Mouse (Mus musculus): ENCODE measurements at regions not wholly inside any gene's neighbourhood (a gene's known extent, or its start where the extent isn't known, plus 50 kb on each side); places are given as distances from the start of the nearest gene placed in this dataset.

DNA sequence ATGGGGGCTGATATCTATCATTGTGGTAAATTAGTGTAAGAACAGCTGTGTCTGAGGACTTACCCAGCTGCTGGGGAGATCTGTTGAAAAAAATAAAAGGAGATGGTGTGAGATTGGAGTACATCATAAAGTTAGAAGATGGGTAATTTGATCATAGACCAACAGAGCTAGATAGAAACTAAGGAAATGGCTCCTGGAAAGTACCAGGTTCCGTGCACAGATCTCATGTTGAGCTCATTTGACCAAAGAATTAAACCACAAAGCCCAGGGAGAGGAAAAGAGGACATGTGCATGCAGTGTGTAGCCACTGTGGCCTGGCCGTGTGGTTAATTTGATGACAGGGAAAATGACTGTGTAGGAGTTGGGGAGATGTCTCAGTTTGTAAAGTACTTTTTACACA lies 335.3 kb upstream of the Slc24a5 start:
- H3K36me3 ChIP-seq (ENCODE audit: insufficient read depth, low read length), result no peaks in the 10 kb centered on the region
- WGBS, result 70% methylated on average over 2 of the region's 2 CpGs

DNA sequence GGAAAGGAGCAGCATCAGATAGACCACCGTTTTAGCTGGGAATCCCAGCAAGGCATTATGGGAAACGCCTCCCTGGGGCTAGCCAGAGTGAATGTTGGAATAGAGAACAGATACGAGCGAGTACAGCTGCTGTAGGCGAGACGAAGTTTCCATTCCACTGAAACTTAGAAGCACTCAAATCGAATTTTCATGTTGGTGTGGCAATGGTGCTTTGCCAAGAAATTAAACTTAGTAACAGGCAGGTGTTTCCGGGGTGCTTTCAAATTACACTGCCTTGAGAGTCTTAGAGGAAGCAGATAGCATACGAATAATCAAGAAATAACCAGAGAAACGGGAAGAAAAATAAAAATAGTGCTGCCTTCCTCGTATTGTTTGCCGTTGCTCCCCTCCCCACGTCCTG lies 327.1 kb upstream of the Slc24a5 start:
- Histone ChIP-seq H3K4me1 (replicated peaks; ENCODE audit: insufficient read depth, low read length) (no peaks in the 10 kb centered on the region), H3K36me3 (ENCODE audit: insufficient read depth, low read length) (no peaks in the 10 kb centered on the region), H3K27ac (no peak overlapping the region), H3K9ac (ENCODE audit: low read depth, low read length) (no peak overlapping the region), H3K4me3 (replicated peaks; ENCODE audit: low read depth, low read length) (no peak overlapping the region), H3K27me3 (ENCODE audit: insufficient read depth, low read length) (no peaks in the 10 kb centered on the region), H3K9me3 (replicated peaks; ENCODE audit: low read length) (no peaks in the 10 kb centered on the region), H3K4me2 (ENCODE audit: low read length) (no peak overlapping the region)
- DNase-seq (ENCODE audit: low spot score) (no peak), ATAC-seq (replicated peaks; ENCODE audit: low FRiP score, low read depth) (no peak)
- no peak for TF ChIP-seq CTCF (IDR thresholded peaks at IDR 0.05; ENCODE audit: low read depth)
- 53% methylated on average over 13 of the region's 13 CpGs for WGBS

More for the DNA sequence above, 335.3 kb upstream of the Slc24a5 start:
- H3K4me1 ChIP-seq (replicated peaks; ENCODE audit: insufficient read depth, low read length), result no peaks in the 10 kb centered on the region
- H3K27me3 ChIP-seq (ENCODE audit: insufficient read depth, low read length), result no peaks in the 10 kb centered on the region
- no peak overlapping the region for H3K27ac ChIP-seq
- DNase-seq (ENCODE audit: low spot score) (no peak), ATAC-seq (replicated peaks; ENCODE audit: low FRiP score, low read depth) (no peak)
- TF ChIP-seq CTCF (IDR thresholded peaks at IDR 0.05; ENCODE audit: low read depth), result no peak
- H3K4me3 ChIP-seq (replicated peaks; ENCODE audit: low read depth, low read length), result no peak overlapping the region
- no peak overlapping the region for H3K9ac ChIP-seq (ENCODE audit: low read depth, low read length)
- no peaks in the 10 kb centered on the region for H3K9me3 ChIP-seq (replicated peaks; ENCODE audit: low read length)
- H3K4me2 ChIP-seq (ENCODE audit: low read length), result no peak overlapping the region

DNA sequence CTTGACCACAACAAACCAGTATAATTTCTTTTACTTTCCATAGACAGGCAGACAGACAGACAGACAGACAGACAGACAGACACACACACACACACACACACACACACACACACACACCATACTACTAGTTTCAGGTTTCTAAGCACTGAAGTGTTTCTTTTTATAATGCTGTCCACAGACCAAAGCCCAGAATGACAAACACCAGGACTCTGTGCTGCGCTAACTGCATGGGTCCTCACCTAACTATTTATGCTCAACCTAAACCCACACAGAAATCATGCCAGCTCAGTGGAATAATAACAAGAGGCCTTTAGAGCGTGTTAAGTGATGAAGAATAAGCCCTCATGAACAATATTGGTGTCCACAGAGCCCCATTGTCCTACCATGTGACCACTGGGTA lies 325.0 kb upstream of the Slc24a5 start:
- no peaks in the 10 kb centered on the region for H3K9me3 ChIP-seq (replicated peaks; ENCODE audit: low read length)
- H3K4me1 ChIP-seq (replicated peaks; ENCODE audit: insufficient read depth, low read length), result no peaks in the 10 kb centered on the region
- H3K27ac ChIP-seq, result no peak overlapping the region
- no peak for TF ChIP-seq CTCF (IDR thresholded peaks at IDR 0.05; ENCODE audit: low read depth)
- no peak overlapping the region for H3K4me3 ChIP-seq (replicated peaks; ENCODE audit: low read depth, low read length)
- no peaks in the 10 kb centered on the region for H3K36me3 ChIP-seq (ENCODE audit: insufficient read depth, low read length)
- H3K27me3 ChIP-seq (ENCODE audit: insufficient read depth, low read length), result no peaks in the 10 kb centered on the region
- no peak overlapping the region for H3K9ac ChIP-seq (ENCODE audit: low read depth, low read length)
- DNase-seq (ENCODE audit: low spot score), result no peak
- 87% methylated on average over 2 of the region's 2 CpGs for WGBS
- H3K4me2 ChIP-seq (ENCODE audit: low read length), result no peak overlapping the region
- ATAC-seq (replicated peaks; ENCODE audit: low FRiP score, low read depth), result no peak

DNA sequence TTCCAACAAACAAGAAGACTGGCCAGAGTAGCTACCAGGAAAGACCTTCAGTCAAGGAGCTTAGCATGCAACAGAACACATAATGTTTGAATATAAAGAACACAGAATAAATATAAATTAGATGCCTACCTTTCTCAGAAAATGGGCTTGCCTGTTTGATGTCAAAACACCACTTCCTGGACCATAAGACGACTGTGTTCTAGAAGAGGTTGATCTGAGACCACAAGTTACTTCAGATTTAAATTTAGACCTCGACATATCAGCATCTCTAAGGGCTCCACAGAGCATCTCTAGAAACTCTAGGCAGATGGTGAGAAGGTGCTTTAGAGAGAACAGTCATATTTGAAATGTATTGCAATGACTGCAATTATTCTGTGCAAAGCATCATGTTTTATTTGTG lies 322.9 kb upstream of the Slc24a5 start:
- DNase-seq (ENCODE audit: low spot score), result no peak
- no peak overlapping the region for H3K4me2 ChIP-seq (ENCODE audit: low read length)
- no peaks in the 10 kb centered on the region for H3K36me3 ChIP-seq (ENCODE audit: insufficient read depth, low read length)
- no peaks in the 10 kb centered on the region for H3K9me3 ChIP-seq (replicated peaks; ENCODE audit: low read length)
- H3K4me1 ChIP-seq (replicated peaks; ENCODE audit: insufficient read depth, low read length), result no peaks in the 10 kb centered on the region
- TF ChIP-seq CTCF (IDR thresholded peaks at IDR 0.05; ENCODE audit: low read depth), result no peak
- no peak overlapping the region for H3K4me3 ChIP-seq (replicated peaks; ENCODE audit: low read depth, low read length)
- no peak overlapping the region for H3K27ac ChIP-seq
- WGBS, result 81% methylated on average over 2 of the region's 2 CpGs
- no peaks in the 10 kb centered on the region for H3K27me3 ChIP-seq (ENCODE audit: insufficient read depth, low read length)
- no peak for ATAC-seq (replicated peaks; ENCODE audit: low FRiP score, low read depth)
- no peak overlapping the region for H3K9ac ChIP-seq (ENCODE audit: low read depth, low read length)

DNA sequence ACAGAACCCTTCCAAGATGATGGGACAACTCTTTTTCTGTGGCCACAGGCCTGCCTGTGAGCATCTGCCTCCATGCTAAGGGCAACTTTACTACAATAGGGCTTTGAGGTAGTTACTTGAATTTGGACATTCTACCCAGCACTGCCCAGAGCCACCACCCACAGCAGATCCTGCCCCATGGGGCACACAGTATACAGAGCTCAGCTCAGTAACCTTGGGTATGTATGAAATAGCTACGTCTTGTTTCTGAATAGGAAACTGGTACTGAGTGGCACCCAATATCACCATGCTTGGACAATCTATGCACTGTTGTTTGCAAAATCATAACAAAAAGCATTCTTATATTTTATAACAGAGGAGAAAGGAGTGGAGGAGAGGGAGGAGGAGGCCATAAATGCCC lies 320.8 kb upstream of the Slc24a5 start:
- no peak overlapping the region for H3K4me2 ChIP-seq (ENCODE audit: low read length)
- no peaks in the 10 kb centered on the region for H3K4me1 ChIP-seq (replicated peaks; ENCODE audit: insufficient read depth, low read length)
- H3K9ac ChIP-seq (ENCODE audit: low read depth, low read length), result no peak overlapping the region
- no peak overlapping the region for H3K27ac ChIP-seq
- H3K9me3 ChIP-seq (replicated peaks; ENCODE audit: low read length), result no peaks in the 10 kb centered on the region
- no peak overlapping the region for H3K4me3 ChIP-seq (replicated peaks; ENCODE audit: low read depth, low read length)
- no peak for ATAC-seq (replicated peaks; ENCODE audit: low FRiP score, low read depth)
- WGBS, result 90% methylated on average over 1 of the region's 1 CpGs
- no peak for TF ChIP-seq CTCF (IDR thresholded peaks at IDR 0.05; ENCODE audit: low read depth)
- DNase-seq (ENCODE audit: low spot score), result no peak
- H3K27me3 ChIP-seq (ENCODE audit: insufficient read depth, low read length), result no peaks in the 10 kb centered on the region
- H3K36me3 ChIP-seq (ENCODE audit: insufficient read depth, low read length), result no peaks in the 10 kb centered on the region

DNA sequence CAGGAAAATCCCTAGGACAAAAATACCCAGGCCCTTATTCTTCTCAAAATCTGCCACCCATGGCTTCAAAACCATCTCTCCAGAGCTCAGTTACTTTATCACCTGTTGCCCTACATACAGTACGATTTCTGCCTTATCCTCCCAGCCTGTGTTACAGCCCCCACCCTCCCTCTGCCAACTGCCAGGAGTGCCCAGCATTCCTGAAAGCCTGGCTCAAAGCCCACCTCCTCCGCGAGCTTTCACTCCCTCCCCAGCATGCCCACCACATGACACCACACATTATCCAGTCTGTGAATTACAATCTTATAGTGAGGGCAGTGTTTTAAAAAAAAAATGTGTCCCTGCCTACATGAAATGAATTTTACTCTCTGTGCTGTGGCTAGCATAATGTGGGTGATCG lies 320.3 kb upstream of the Slc24a5 start:
- H3K27ac ChIP-seq, result no peak overlapping the region
- no peak overlapping the region for H3K4me2 ChIP-seq (ENCODE audit: low read length)
- no peaks in the 10 kb centered on the region for H3K36me3 ChIP-seq (ENCODE audit: insufficient read depth, low read length)
- 45% methylated on average over 4 of the region's 4 CpGs for WGBS
- no peaks in the 10 kb centered on the region for H3K4me1 ChIP-seq (replicated peaks; ENCODE audit: insufficient read depth, low read length)
- DNase-seq (ENCODE audit: low spot score) (peak; percentile 21), ATAC-seq (replicated peaks; ENCODE audit: low FRiP score, low read depth) (no peak; the same call in 1 of the 2 replicates)
- H3K4me3 ChIP-seq (replicated peaks; ENCODE audit: low read depth, low read length), result no peak overlapping the region
- no peak for TF ChIP-seq CTCF (IDR thresholded peaks at IDR 0.05; ENCODE audit: low read depth)
- H3K9me3 ChIP-seq (replicated peaks; ENCODE audit: low read length), result no peaks in the 10 kb centered on the region
- no peak overlapping the region for H3K9ac ChIP-seq (ENCODE audit: low read depth, low read length)
- no peaks in the 10 kb centered on the region for H3K27me3 ChIP-seq (ENCODE audit: insufficient read depth, low read length)

DNA sequence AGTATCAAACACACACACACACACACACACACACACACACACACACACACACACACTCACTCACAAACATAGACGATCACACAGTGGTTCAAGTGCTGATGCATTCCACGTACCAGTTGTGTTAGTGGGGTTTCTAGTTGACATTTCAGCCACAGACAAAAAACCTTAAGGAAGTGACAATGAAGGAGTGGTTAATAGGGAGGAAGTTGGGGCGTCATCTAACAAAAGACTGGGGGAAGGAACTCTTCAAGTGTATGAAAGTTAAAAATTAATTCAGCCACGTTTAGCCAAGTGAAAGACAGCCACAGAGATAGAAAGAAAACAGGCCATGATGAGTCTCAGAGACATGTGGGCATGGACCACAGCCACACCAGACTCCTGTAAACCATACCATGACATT lies 316.1 kb upstream of the Slc24a5 start:
- no peak for TF ChIP-seq CTCF (IDR thresholded peaks at IDR 0.05; ENCODE audit: low read depth)
- ATAC-seq (replicated peaks; ENCODE audit: low FRiP score, low read depth), result no peak
- no peak overlapping the region for H3K27ac ChIP-seq
- H3K4me3 ChIP-seq (replicated peaks; ENCODE audit: low read depth, low read length), result no peak overlapping the region
- no peak overlapping the region for H3K4me2 ChIP-seq (ENCODE audit: low read length)
- H3K4me1 ChIP-seq (replicated peaks; ENCODE audit: insufficient read depth, low read length), result no peaks in the 10 kb centered on the region
- 67% methylated on average over 4 of the region's 4 CpGs for whole genome bisulfite sequencing
- no peaks in the 10 kb centered on the region for H3K27me3 ChIP-seq (ENCODE audit: insufficient read depth, low read length)
- H3K36me3 ChIP-seq (ENCODE audit: insufficient read depth, low read length), result no peaks in the 10 kb centered on the region
- DNase-seq (ENCODE audit: low spot score), result no peak
- H3K9me3 ChIP-seq (replicated peaks; ENCODE audit: low read length), result no peaks in the 10 kb centered on the region
- H3K9ac ChIP-seq (ENCODE audit: low read depth, low read length), result no peak overlapping the region

Data from kidney, postnatal 0 days (tissue).